Mouse (Mus musculus) hindbrain, embryonic 14.5 days (tissue): ENCODE measurements at regions not wholly inside any gene's neighbourhood (a gene's known extent, or its start where the extent isn't known, plus 50 kb on each side); places are given as distances from the start of the nearest gene placed in this dataset.

Source experiments
- ATAC-seq: fragments of 200-750 bp; cut with Nextera tagmentation; 2 replicates; pipeline ENCODE4 v1.8.0; 2017; ENCODE audit warnings: moderate number of reproducible peaks, mild to moderate bottlenecking, moderate TSS enrichment, moderate library complexity; ENCODE audit not compliant: low FRiP score
- DNase-seq: peaks from one replicate; pipeline ENCODE4 v3.0.0-alpha.2; 2015; ENCODE audit warnings: low spot score
- H3K27ac ChIP-seq: fragments of 300-500 bp; sonication (generic); 2 replicates; pipeline ENCODE4 v1.5.1; 2014; ENCODE audit warnings: mild to moderate bottlenecking, moderate library complexity
- H3K27me3 ChIP-seq: fragments of 300-500 bp; sonication (generic); 2 replicates; pipeline ENCODE4 v1.6.1; 2014; ENCODE audit warnings: mild to moderate bottlenecking, low read length, mixed read lengths; ENCODE audit not compliant: control insufficient read depth, insufficient read depth
- H3K36me3 ChIP-seq: fragments of 300-500 bp; sonication (generic); replicated peaks from 2 replicates; pipeline ENCODE4 v1.6.1; 2014; ENCODE audit not compliant: control insufficient read depth, insufficient read depth
- H3K4me1 ChIP-seq: fragments of 300-500 bp; sonication (generic); replicated peaks from 2 replicates; pipeline ENCODE4 v1.6.1; 2014; ENCODE audit warnings: antibody characterized with exemption, low read length, mixed read lengths; ENCODE audit not compliant: control insufficient read depth, insufficient read depth
- H3K4me2 ChIP-seq: fragments of 300-500 bp; sonication (generic); replicated peaks from 2 replicates; pipeline ENCODE4 v1.6.1; 2014; ENCODE audit warnings: mild to moderate bottlenecking, moderate library complexity
- H3K4me3 ChIP-seq: fragments of 300-500 bp; sonication (generic); replicated peaks from 2 replicates; pipeline ENCODE4 v1.5.1; 2014; ENCODE audit warnings: mild to moderate bottlenecking, low read length
- H3K9ac ChIP-seq: fragments of 300-500 bp; sonication (generic); 2 replicates; pipeline ENCODE4 v1.6.1; 2014
- H3K9me3 ChIP-seq: fragments of 300-500 bp; sonication (generic); 2 replicates; pipeline ENCODE4 v1.6.1; 2016; ENCODE audit warnings: low read length; ENCODE audit not compliant: control insufficient read depth
- WGBS: fragments of 180-500 bp; shearing (Covaris S2); extraction: QIAGEN DNeasy Blood & Tissue Kit; methylation state at CpG from one replicate; pipeline ENCODE4 v1.1.7; 2014; 5-methylcytosine and 5-hydroxymethylcytosine counted together

- Histone ChIP-seq H3K27me3 (no peaks in the 10 kb centered on the region), H3K9me3 (no peaks in the 10 kb centered on the region), H3K4me1 (no peaks in the 10 kb centered on the region), H3K27ac (no peak overlapping the region), H3K4me3 (no peak overlapping the region), H3K9ac (no peak overlapping the region), H3K4me2 (no peak overlapping the region), H3K36me3 (no peaks in the 10 kb centered on the region)
- DNase-seq (no peak), ATAC-seq (no peak)
- 14% methylated on average over 1 of the region's 1 CpGs for WGBS
Observed at GRCm38 (mm10) chr14:91534931-91535330, 2355.5 kb downstream of the Pcdh9 start.

GRCm38 (mm10) chr14:91498449-91498848 lies 2392.0 kb downstream of the Pcdh9 start:
- H3K4me1 ChIP-seq: no peaks in the 10 kb centered on the region
- no peak overlapping the region for H3K9ac ChIP-seq
- H3K27me3 ChIP-seq: no peaks in the 10 kb centered on the region
- H3K36me3 ChIP-seq: no peaks in the 10 kb centered on the region
- no peaks in the 10 kb centered on the region for H3K9me3 ChIP-seq
- no peak overlapping the region for H3K4me2 ChIP-seq
- H3K27ac ChIP-seq: no peak overlapping the region
- no peak for DNase-seq
- WGBS: 34% methylated on average over 1 of the region's 1 CpGs
- ATAC-seq: no peak
- no peak overlapping the region for H3K4me3 ChIP-seq

- no peak for ATAC-seq
- Histone ChIP-seq H3K4me2 (no peak overlapping the region), H3K9me3 (no peaks in the 10 kb centered on the region), H3K27me3 (no peaks in the 10 kb centered on the region), H3K27ac (no peak overlapping the region), H3K4me3 (no peak overlapping the region), H3K36me3 (no peaks in the 10 kb centered on the region), H3K9ac (no peak overlapping the region), H3K4me1 (no peaks in the 10 kb centered on the region)
- WGBS: 63% methylated on average over 3 of the region's 3 CpGs
- DNase-seq: no peak
Observed at GRCm38 (mm10) chr14:91478358-91478870, 2412.1 kb downstream of the Pcdh9 start.

GRCm38 (mm10) chr14:91463910-91464309 lies 2426.6 kb downstream of the Pcdh9 start:
- peaks cover 5% of the 10 kb centered on the region; the same call in 1 of the 2 replicates for H3K9me3 ChIP-seq
- WGBS: 74% methylated on average over 3 of the region's 3 CpGs
- no peak overlapping the region for H3K4me2 ChIP-seq
- H3K27me3 ChIP-seq: no peaks in the 10 kb centered on the region
- H3K9ac ChIP-seq: no peak overlapping the region
- no peak overlapping the region for H3K4me3 ChIP-seq
- DNase-seq (peak; percentile 45), ATAC-seq (no peak)
- no peaks in the 10 kb centered on the region for H3K4me1 ChIP-seq
- H3K27ac ChIP-seq: no peak overlapping the region
- H3K36me3 ChIP-seq: no peaks in the 10 kb centered on the region

- DNase-seq: no peak
- H3K9me3 ChIP-seq: peaks cover 5% of the 10 kb centered on the region; the same call in 1 of the 2 replicates
Observed at GRCm38 (mm10) chr14:91462671-91463070, 2427.8 kb downstream of the Pcdh9 start.

GRCm38 (mm10) chr14:91458756-91459155 lies 2431.7 kb downstream of the Pcdh9 start:
- 81% methylated on average over 4 of the region's 4 CpGs for WGBS
- no peak overlapping the region for H3K4me2 ChIP-seq
- DNase-seq (no peak), ATAC-seq (no peak)
- H3K9me3 ChIP-seq: no peaks in the 10 kb centered on the region
- no peaks in the 10 kb centered on the region for H3K4me1 ChIP-seq
- H3K9ac ChIP-seq: no peak overlapping the region
- no peaks in the 10 kb centered on the region for H3K36me3 ChIP-seq
- no peak overlapping the region for H3K4me3 ChIP-seq
- no peaks in the 10 kb centered on the region for H3K27me3 ChIP-seq
- H3K27ac ChIP-seq: no peak overlapping the region

More at GRCm38 (mm10) chr14:91462671-91463070, 2427.8 kb downstream of the Pcdh9 start:
- Histone ChIP-seq H3K4me2 (no peak overlapping the region), H3K4me3 (no peak overlapping the region), H3K27ac (no peak overlapping the region), H3K27me3 (no peaks in the 10 kb centered on the region), H3K4me1 (no peaks in the 10 kb centered on the region), H3K36me3 (no peaks in the 10 kb centered on the region), H3K9ac (no peak overlapping the region)
- 74% methylated on average over 2 of the region's 2 CpGs for WGBS
- ATAC-seq: no peak
